Mouse (Mus musculus) limb, embryonic 11.5 days (tissue): ENCODE results near the gene Mllt3. TPM values are rescaled to one million over a fixed set of nuclear protein-coding genes. Genes with fewer than 3 reads are reported as not detected.

Source experiments
- ATAC-seq: fragments of 200-750 bp; cut with Nextera tagmentation; 2 replicates; pipeline ENCODE4 v1.8.0; 2017; ENCODE audit warnings: low read depth; ENCODE audit not compliant: insufficient number of reproducible peaks, low FRiP score, low TSS enrichment
- DNase-seq: peaks from one replicate; pipeline ENCODE4 v3.0.0-alpha.2; 2015; ENCODE audit warnings: low spot score
- H3K27ac ChIP-seq: fragments of 300-500 bp; sonication (generic); replicated peaks from 2 replicates; pipeline ENCODE4 v1.5.1; 2014; ENCODE audit warnings: low read depth, mild to moderate bottlenecking, low read length
- H3K27me3 ChIP-seq: fragments of 300-500 bp; sonication (generic); 2 replicates; pipeline ENCODE4 v1.6.1; 2014; ENCODE audit warnings: mild to moderate bottlenecking, low read length, mixed read lengths; ENCODE audit not compliant: control insufficient read depth, insufficient read depth
- H3K36me3 ChIP-seq: fragments of 300-500 bp; sonication (generic); 2 replicates; pipeline ENCODE4 v1.6.1; 2014; ENCODE audit warnings: mild to moderate bottlenecking, low read length, moderate library complexity, mixed read lengths; ENCODE audit not compliant: control insufficient read depth, insufficient read depth
- H3K4me1 ChIP-seq: fragments of 300-500 bp; sonication (generic); 2 replicates; pipeline ENCODE4 v1.6.1; 2014; ENCODE audit warnings: low read length, mixed read lengths; ENCODE audit not compliant: control insufficient read depth, insufficient read depth
- H3K4me2 ChIP-seq: fragments of 300-500 bp; sonication (generic); 2 replicates; pipeline ENCODE4 v1.6.1; 2014; ENCODE audit warnings: low read depth, mild to moderate bottlenecking, moderate library complexity; ENCODE audit not compliant: severe bottlenecking
- H3K4me3 ChIP-seq: fragments of 300-500 bp; sonication (generic); 2 replicates; pipeline ENCODE4 v1.5.1; 2014; ENCODE audit warnings: low read depth, low read length
- H3K9ac ChIP-seq: fragments of 300-500 bp; sonication (generic); 2 replicates; pipeline ENCODE4 v1.6.1; 2014; ENCODE audit warnings: mild to moderate bottlenecking, low read length
- H3K9me3 ChIP-seq: fragments of 300-500 bp; sonication (generic); 2 replicates; pipeline ENCODE4 v1.6.1; 2016; ENCODE audit warnings: low read length; ENCODE audit not compliant: control insufficient read depth
- WGBS: fragments of 180-500 bp; shearing (Covaris S2); extraction: QIAGEN DNeasy Blood & Tissue Kit; methylation state at CpG from one replicate; pipeline ENCODE4 v1.1.7; 2014; 5-methylcytosine and 5-hydroxymethylcytosine counted together
- polyA plus RNA-seq: library from polyadenylated mRNA; unstranded; fragments of >200 nt; fragmentation: Nextera tagmentation; extraction: Ambion mirVana; gene quantifications from 2 replicates; pipeline ENCODE4 v1.2.1, GENCODE M21; 2014

Mllt3 gene
- polyA plus RNA-seq: 60.0 and 63.5 TPM in 2 replicates

DNA sequence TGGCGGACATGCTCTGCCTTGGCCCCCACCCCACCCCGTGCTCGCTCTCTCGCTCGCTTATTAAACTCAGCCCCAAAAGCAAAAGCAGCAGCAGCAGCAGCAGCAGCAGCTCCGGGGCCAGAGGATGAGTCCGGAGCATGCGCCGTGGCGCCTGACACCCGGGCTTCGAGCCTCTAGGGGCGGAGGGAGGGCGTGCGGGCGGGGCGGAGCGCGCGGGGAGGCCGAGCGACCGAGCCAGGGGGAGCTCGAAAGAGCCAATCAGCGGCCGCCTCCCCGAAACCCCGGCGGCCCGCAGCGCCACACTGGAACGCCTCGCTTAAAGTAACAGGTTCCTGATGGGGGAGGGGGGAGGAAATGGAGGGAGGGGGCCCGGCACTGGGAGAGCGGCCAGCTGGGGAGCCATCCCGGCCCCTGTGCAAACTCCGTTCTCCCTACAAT, at the start of gene Mllt3:
Mllt3 (minus strand) TSS at position 149 of the 438 bp plus-strand sequence.
- ATAC-seq: peak; percentile 92
- peak within 1 kb of the TSS; percentile 76 for H3K4me3 ChIP-seq

DNA sequence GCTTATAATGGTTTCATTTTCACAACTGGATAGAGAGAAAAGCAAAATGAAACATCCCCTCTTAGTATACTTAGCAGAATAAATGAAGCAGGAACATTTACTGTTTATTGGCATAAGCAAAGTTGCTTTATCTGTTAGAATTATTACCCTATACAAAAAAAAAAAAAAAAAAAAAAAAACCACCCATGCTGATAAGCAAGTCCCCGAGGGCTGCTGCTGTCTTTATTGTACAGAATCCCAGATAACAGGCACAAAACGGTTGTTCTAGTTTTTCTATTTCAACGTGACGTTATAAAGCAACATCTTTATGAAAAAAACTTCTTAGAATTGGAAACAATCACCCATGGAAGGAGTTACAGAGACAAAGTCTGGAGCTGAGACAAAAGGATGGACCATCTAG, 49.2 kb upstream of the Mllt3 start:
- Histone ChIP-seq H3K9ac (no peak overlapping the region), H3K27me3 (no peaks in the 10 kb centered on the region), H3K4me1 (no peaks in the 10 kb centered on the region; the same call in 1 of the 2 replicates), H3K36me3 (no peaks in the 10 kb centered on the region), H3K4me3 (no peak overlapping the region), H3K9me3 (no peaks in the 10 kb centered on the region), H3K4me2 (no peak overlapping the region), H3K27ac (no peak overlapping the region)
- 92% methylated on average over 4 of the region's 4 CpGs for WGBS
- DNase-seq: no peak
- no peak for ATAC-seq

More for the DNA sequence above, at the start of gene Mllt3:
- Histone ChIP-seq H3K4me2 (peak within 1 kb of the TSS; percentile 80), H3K36me3 (no peaks in the 10 kb centered on the region), H3K9me3 (no peaks in the 10 kb centered on the region), H3K4me1 (peaks cover 10% of the 10 kb centered on the region), H3K9ac (peak within 1 kb of the TSS; percentile 92), H3K27ac (peak within 1 kb of the TSS; percentile 97), H3K27me3 (no peaks in the 10 kb centered on the region)
- 0% methylated on average over 37 of the region's 37 CpGs for WGBS
- peak; percentile 98 for DNase-seq

DNA sequence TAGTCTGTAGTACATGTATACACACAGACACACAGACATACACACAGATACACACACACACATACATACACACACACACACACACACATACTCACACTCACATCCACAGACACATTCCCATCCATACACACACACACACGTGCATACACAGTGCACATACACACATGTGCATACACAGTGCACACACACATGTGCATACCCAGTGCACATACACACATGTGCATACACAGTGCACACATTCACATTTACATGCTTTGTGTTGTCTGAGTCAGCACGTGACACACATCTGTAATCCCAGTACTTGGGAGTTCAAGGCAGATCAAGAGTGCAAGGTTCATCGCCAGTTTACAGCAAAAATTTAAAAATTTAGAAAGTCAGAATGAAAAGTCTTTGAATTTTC, 48.7 kb upstream of the Mllt3 start:
- H3K9me3 ChIP-seq: no peaks in the 10 kb centered on the region
- H3K27ac ChIP-seq: no peak overlapping the region
- H3K4me1 ChIP-seq: no peaks in the 10 kb centered on the region; the same call in 1 of the 2 replicates
- no peak overlapping the region for H3K4me2 ChIP-seq
- ATAC-seq (no peak), DNase-seq (no peak)
- H3K4me3 ChIP-seq: no peak overlapping the region
- H3K9ac ChIP-seq: no peak overlapping the region
- no peaks in the 10 kb centered on the region for H3K27me3 ChIP-seq
- WGBS: 89% methylated on average over 3 of the region's 3 CpGs
- no peaks in the 10 kb centered on the region for H3K36me3 ChIP-seq

DNA sequence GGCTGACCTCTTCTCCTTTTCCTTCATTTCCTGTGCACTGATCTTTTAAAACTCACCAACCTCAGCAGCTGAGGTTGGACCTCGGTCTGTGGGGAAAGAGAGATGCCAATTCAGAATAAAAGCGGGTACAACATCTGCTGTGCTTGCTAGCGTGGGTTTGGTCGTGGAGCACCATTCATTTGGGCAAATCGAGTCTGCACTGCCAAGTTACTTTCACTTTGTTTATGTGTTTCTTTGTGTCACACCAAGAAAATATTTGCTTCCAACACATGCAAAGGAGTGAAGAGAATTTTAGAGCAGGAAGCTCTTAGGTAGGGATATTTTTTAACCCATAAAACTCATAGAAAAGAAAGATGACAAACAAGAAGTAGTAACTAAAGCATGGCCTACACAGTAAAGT, 48.3 kb upstream of the Mllt3 start:
- Histone ChIP-seq H3K36me3 (no peaks in the 10 kb centered on the region), H3K4me3 (no peak overlapping the region), H3K4me1 (no peaks in the 10 kb centered on the region; the same call in 1 of the 2 replicates), H3K27ac (no peak overlapping the region), H3K4me2 (no peak overlapping the region), H3K9me3 (no peaks in the 10 kb centered on the region), H3K27me3 (no peaks in the 10 kb centered on the region), H3K9ac (no peak overlapping the region)
- ATAC-seq (no peak), DNase-seq (no peak)
- WGBS: 71% methylated on average over 5 of the region's 5 CpGs

GRCm38 (mm10) chr4:88078983-88079382, 45.8 kb upstream of the Mllt3 start:
- Histone ChIP-seq H3K4me1 (no peaks in the 10 kb centered on the region; the same call in 1 of the 2 replicates), H3K4me3 (no peak overlapping the region), H3K4me2 (no peak overlapping the region), H3K9ac (no peak overlapping the region), H3K36me3 (no peaks in the 10 kb centered on the region), H3K9me3 (no peaks in the 10 kb centered on the region), H3K27ac (no peak overlapping the region), H3K27me3 (no peaks in the 10 kb centered on the region)
- ATAC-seq (no peak), DNase-seq (no peak)
- 62% methylated on average over 3 of the region's 3 CpGs for WGBS

DNA sequence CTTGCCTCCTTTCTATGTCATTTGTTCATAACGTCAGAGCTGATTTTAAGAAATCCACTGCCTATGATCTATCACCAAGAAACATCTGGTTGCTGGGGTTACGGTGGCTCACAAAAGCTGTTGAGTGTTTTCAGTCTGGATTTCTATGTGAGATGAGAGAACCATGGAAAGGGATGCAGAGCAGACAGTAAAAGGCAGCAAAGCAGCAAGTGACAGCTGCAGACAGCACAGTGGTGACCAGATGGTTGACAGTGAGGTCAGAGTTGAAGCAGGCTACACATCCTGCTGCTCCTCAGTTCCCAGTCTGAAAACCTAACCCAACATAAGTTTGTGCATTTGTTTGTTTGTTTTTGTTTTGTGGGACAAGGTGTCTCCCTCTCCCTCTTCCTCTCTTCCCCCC, 42.2 kb upstream of the Mllt3 start:
- 82% methylated on average over 2 of the region's 2 CpGs for WGBS
- H3K4me1 ChIP-seq: no peaks in the 10 kb centered on the region
- H3K27me3 ChIP-seq: no peaks in the 10 kb centered on the region
- no peak for DNase-seq
- H3K9ac ChIP-seq: no peak overlapping the region
- H3K9me3 ChIP-seq: no peaks in the 10 kb centered on the region
- no peak overlapping the region for H3K27ac ChIP-seq
- H3K4me3 ChIP-seq: no peak overlapping the region
- ATAC-seq: no peak
- no peak overlapping the region for H3K4me2 ChIP-seq
- no peaks in the 10 kb centered on the region for H3K36me3 ChIP-seq

- DNase-seq (no peak), ATAC-seq (no peak)
- Histone ChIP-seq H3K4me1 (no peaks in the 10 kb centered on the region), H3K9ac (no peak overlapping the region), H3K4me2 (no peak overlapping the region), H3K36me3 (no peaks in the 10 kb centered on the region), H3K27me3 (no peaks in the 10 kb centered on the region), H3K4me3 (no peak overlapping the region), H3K9me3 (no peaks in the 10 kb centered on the region), H3K27ac (no peak overlapping the region)
- 69% methylated on average over 8 of the region's 8 CpGs for WGBS
Observed at GRCm38 (mm10) chr4:88046280-88046679, 13.1 kb upstream of the Mllt3 start.

GRCm38 (mm10) chr4:88045151-88045550, 12.0 kb upstream of the Mllt3 start:
- Histone ChIP-seq H3K4me2 (no peak overlapping the region), H3K27me3 (no peaks in the 10 kb centered on the region), H3K9ac (no peak overlapping the region), H3K4me3 (no peak overlapping the region), H3K36me3 (no peaks in the 10 kb centered on the region), H3K9me3 (no peaks in the 10 kb centered on the region), H3K27ac (no peak overlapping the region), H3K4me1 (no peaks in the 10 kb centered on the region)
- ATAC-seq (no peak), DNase-seq (no peak)
- WGBS: 94% methylated on average over 4 of the region's 4 CpGs

DNA sequence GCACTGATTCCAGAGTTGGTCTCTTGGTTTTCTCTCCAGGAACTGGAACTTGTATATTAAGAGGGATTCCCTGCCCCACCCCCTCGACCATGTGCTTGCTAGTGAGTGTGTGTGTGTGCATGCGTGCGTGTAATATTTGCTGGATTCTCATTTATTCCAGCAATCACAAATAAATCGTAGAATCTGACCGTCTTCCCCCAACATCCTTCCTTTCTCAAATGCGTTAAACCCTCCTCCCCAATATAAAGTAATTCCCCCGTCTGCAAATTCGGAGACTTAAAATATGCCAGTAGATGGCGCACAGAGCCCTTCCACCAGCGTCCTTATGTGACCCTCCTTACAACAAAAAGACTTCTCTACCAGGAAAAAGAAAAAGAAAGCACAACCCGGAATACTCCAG, 2.2 kb upstream of the Mllt3 start:
- no peak overlapping the region for H3K4me3 ChIP-seq
- no peak overlapping the region for H3K9ac ChIP-seq
- no peaks in the 10 kb centered on the region for H3K36me3 ChIP-seq
- H3K4me2 ChIP-seq: peak overlapping the region; percentile 26; the same call in 1 of the 2 replicates
- H3K27me3 ChIP-seq: no peaks in the 10 kb centered on the region
- H3K27ac ChIP-seq: no peak overlapping the region
- H3K4me1 ChIP-seq: peaks cover 7% of the 10 kb centered on the region; the same call in 1 of the 2 replicates
- ATAC-seq (no peak), DNase-seq (peak; percentile 71)
- H3K9me3 ChIP-seq: no peaks in the 10 kb centered on the region
- WGBS: 1% methylated on average over 11 of the region's 11 CpGs
